Mouse (Mus musculus) right cerebral cortex, adult 2 months (tissue): ENCODE measurements at regions not wholly inside any gene's neighbourhood (a gene's known extent, or its start where the extent isn't known, plus 50 kb on each side); places are given as distances from the start of the nearest gene placed in this dataset.

ENCODE experiments used
- DNase-seq, 2 experiments: peaks; one replicate each; pipeline ENCODE4 v3.0.0; 2021 to 2022; ENCODE audit warnings: low spot score in 2 of 2

DNA sequence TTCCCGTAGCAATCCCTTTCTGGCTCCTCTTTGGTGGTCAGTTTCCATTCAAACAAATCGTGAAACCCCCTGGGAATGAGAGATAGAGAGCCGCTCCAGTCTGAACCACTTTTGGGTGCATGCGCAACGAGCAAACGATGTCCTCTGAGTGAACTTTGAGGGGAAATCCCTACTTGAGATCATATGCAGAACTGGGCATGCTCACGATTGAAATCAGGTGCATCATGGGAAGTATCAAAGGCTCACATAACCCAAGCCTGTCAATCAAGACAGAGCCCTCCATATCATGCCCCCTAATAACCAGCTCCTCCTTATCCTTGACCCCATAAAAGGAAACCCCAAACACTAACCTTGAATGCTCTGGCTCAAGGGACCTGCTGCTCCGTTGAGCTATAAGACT is 59.1 kb upstream of the Dio3 start:
- no peak for DNase-seq

DNA sequence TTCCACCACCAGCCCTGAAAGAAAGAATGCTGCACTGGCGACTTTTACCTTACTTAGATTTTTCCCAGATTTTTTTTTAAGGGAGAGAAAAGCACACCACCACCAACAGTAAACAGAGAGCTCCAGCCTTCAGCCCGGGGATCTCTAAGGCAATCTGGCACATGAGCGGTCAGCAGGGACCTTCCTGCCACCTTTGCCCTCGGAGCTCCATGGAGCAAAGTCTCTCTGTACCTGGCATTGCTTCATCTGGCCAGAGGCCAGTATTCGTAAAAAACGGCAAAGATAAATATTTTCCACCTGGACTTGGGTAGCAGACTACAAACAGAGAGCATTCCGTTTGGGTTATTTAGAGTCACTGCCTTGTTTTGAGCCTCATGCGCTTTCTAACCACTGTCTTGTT is 58.4 kb upstream of the Dio3 start:
- no peak for DNase-seq

DNA sequence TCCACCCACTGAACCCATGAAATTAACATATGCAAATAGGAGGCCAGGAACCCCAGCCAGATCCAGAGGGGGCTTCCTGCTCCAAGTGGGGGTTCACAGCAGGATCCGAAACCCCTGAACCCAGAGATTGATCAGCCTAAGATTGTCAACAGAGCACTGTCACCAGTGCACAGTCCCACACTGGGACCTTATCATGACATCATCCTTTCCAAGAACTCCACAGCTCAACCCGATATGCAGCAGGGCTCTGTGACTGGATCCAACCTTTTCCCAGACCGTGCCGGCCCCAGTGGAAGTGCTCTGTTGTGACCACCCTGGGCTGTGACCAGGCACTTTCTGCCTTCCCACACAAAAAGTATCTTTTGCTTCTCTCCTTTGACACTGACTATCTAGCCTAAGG is 57.7 kb upstream of the Dio3 start:
- no peak for DNase-seq

DNA sequence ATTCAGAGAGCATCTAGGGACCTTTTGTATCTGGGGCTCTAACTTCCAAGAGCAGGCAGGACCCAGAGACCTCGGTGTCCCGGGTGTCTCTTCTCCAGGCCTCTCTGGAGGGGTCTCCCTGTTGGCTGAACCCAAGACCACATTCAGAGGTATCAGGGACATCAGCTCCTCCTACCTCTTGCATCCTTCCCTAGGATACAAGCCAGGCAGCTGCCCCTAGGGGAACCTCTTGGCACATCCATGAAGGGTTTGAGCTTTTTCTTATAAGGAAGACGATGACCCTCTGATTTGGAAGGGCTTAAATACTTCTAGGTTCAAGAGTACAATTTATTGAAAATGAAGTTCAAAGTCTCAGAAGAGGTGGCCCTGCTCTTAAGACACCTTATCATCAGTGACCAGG is 57.2 kb upstream of the Dio3 start:
- no peak for DNase-seq

DNA sequence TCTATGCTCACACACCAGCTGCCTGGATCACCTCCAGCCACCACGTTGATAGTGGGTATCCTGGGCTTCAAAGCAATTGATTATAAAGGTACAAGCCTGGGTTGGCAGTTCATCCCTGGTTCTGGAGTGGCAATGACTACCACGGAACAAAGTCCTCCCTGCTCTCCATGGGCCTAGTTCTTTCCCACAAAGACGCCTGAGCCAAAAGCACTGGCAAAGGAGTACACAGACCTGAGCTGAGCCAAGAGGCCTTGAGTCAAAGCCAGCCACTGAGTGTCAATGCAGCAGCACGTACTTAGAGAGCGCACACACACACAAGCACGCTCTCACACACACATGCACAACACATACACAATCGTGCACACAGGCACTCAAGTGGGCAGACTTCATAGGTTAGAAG is 54.6 kb upstream of the Dio3 start:
- DNase-seq: no peak

DNA sequence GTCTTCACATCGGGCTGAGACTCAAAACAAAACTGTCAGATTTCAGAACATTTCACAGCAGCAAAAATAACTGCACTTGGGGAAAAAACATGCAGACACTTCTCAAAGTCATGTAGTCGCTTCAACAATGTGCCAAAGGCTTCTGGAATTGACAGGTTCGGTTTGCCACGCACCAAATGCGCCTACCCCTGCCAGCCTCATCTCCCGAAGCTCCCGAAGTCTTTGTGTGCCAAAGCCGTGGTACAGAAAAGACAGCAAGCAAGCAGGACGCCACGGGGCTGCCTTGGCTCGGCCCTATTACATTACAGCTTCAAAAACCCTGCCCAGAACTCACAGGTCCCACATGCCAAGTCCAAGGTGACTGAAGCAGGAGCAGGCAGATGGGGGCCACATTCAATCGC is 50.9 kb upstream of the Dio3 start:
- peak; percentile 49 to 51 for DNase-seq
